Mouse (Mus musculus) stomach, embryonic 16.5 days (tissue): ENCODE measurements around the gene Pzp. TPM values are rescaled to one million over a fixed set of nuclear protein-coding genes. Genes with fewer than 3 reads are reported as not detected.

Experiments used
- ATAC-seq: fragments of 200-750 bp; cut with Nextera tagmentation; 2 replicates; pipeline ENCODE4 v1.8.0; 2017; ENCODE audit warnings: moderate number of reproducible peaks, moderate TSS enrichment; ENCODE audit not compliant: insufficient read depth, low FRiP score
- H3K27ac ChIP-seq: fragments of 300-500 bp; sonication (generic); 2 replicates; pipeline ENCODE4 v1.5.1; 2014; ENCODE audit warnings: low read length
- H3K27me3 ChIP-seq: fragments of 300-500 bp; sonication (generic); 2 replicates; pipeline ENCODE4 v1.6.1; 2014; ENCODE audit warnings: low read length, control low read depth, mixed read lengths; ENCODE audit not compliant: control insufficient read depth, insufficient read depth
- H3K36me3 ChIP-seq: fragments of 300-500 bp; sonication (generic); 2 replicates; pipeline ENCODE4 v1.6.1; 2014; ENCODE audit warnings: low read length; ENCODE audit not compliant: control insufficient read depth, insufficient read depth
- H3K4me1 ChIP-seq: fragments of 300-500 bp; sonication (generic); 2 replicates; pipeline ENCODE4 v1.6.1; 2014; ENCODE audit warnings: low read length, control low read depth, mixed read lengths; ENCODE audit not compliant: control insufficient read depth, insufficient read depth
- H3K4me2 ChIP-seq: fragments of 300-500 bp; sonication (generic); 2 replicates; pipeline ENCODE4 v1.6.1; 2014; ENCODE audit warnings: low read depth, low read length, mixed read lengths
- H3K4me3 ChIP-seq: fragments of 300-500 bp; sonication (generic); replicated peaks from 2 replicates; pipeline ENCODE4 v1.5.1; 2014; ENCODE audit warnings: mild to moderate bottlenecking, low read length
- H3K9ac ChIP-seq: fragments of 300-500 bp; sonication (generic); 2 replicates; pipeline ENCODE4 v1.6.1; 2014; ENCODE audit warnings: low read length
- H3K9me3 ChIP-seq: fragments of 300-500 bp; sonication (generic); replicated peaks from 2 replicates; pipeline ENCODE4 v1.6.1; 2016; ENCODE audit warnings: low read length, control low read depth; ENCODE audit not compliant: control insufficient read depth
- WGBS: fragments of 180-500 bp; shearing (Covaris S2); extraction: QIAGEN DNeasy Blood & Tissue Kit; methylation state at CpG from one replicate; pipeline ENCODE4 v1.1.7; 2014; 5-methylcytosine and 5-hydroxymethylcytosine counted together
- polyA plus RNA-seq: library from polyadenylated mRNA; unstranded; fragments of >200 nt; fragmentation: Nextera tagmentation; extraction: Ambion mirVana; gene quantifications from 2 replicates; pipeline ENCODE4 v1.2.1, GENCODE M21; 2015

Gene Pzp
- polyA plus RNA-seq, 1 experiment from 2014 or later: 15.0 TPM

DNA sequence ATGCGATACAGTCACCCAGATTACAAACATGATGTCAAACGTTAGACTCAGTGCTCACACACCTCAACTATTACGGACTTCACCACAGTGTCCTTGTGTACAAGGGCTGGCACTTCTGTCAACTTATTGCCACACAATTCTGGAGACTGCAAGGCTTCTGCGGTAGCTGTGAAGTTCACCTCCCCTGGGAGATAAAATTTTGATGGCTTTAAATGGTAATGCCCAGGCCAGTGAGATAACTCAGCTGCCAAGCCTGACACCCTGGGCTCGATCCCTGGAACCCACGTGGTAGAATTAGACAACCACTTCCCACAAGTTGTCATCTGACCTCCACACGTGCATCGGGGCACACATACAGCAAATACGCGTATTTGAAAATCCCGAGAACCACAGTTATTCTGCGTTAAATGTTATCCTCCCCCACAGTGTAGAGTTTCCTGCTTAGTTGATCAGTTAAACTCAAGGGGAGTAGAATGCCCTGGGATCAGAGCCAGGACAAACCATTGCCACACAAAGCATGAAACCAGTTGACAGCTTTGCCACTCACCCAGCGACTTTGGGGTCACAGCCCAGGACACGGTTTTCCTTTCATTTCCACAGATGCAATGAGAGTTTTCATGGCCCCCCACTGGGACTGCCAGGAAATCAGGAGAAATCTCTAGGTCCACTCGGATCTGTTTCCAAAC is 31.7 kb downstream of the Pzp start:
- Histone ChIP-seq H3K4me3 (no peak overlapping the region), H3K9ac (no peak overlapping the region), H3K27ac (no peak overlapping the region), H3K36me3 (no peaks in the 10 kb centered on the region), H3K4me2 (no peak overlapping the region), H3K4me1 (no peaks in the 10 kb centered on the region), H3K27me3 (no peaks in the 10 kb centered on the region), H3K9me3 (no peaks in the 10 kb centered on the region)
- no peak for ATAC-seq
- 70% methylated on average over 15 of the region's 15 CpGs for WGBS

DNA sequence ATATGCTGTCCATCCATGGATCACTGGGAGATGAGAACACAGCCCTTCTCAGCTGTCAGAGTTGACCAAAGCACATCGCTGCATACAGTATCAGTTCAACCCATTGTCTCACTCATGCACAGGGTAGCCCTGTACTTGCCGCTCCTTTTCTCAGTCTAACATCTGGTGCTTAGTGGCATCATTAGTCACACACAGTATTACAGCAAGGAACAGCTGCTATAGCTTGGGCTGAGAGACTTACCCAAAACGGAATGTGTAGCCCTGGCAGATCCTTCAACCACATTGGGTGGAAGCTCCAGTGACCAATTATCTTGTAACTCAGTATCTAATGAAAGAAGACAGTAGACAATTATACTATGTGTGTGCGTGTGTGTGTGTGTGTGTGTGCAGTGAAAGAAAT is 34.6 kb downstream of the Pzp start:
- Histone ChIP-seq H3K4me1 (no peaks in the 10 kb centered on the region), H3K9me3 (no peaks in the 10 kb centered on the region), H3K4me3 (no peak overlapping the region), H3K4me2 (no peak overlapping the region), H3K27ac (no peak overlapping the region), H3K36me3 (no peaks in the 10 kb centered on the region), H3K9ac (no peak overlapping the region), H3K27me3 (no peaks in the 10 kb centered on the region)
- WGBS: 77% methylated on average over 4 of the region's 4 CpGs
- ATAC-seq: no peak

DNA sequence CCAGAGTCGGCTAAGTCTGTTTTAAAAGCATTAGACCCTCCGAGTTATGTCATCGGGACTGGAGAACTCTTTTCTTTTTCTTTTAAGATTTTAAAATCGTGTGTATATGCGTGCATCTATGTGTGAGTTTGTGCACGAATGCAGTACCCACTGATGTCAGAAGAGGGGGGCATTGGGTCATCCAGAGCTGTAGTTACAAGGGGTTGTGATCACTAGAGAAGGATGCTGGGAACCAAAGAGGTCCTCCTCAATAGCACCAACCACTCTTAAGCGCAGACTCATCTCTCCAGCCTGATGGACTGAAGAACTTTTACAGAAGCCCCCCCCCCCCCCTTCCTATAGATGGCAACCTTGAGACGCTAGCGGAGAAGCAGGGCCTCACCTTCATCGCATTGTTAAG is 36.4 kb downstream of the Pzp start:
- no peaks in the 10 kb centered on the region for H3K4me1 ChIP-seq
- ATAC-seq: no peak
- no peak overlapping the region for H3K4me3 ChIP-seq
- H3K9ac ChIP-seq: no peak overlapping the region
- H3K4me2 ChIP-seq: no peak overlapping the region
- WGBS: 96% methylated on average over 10 of the region's 10 CpGs
- no peaks in the 10 kb centered on the region for H3K27me3 ChIP-seq
- H3K27ac ChIP-seq: no peak overlapping the region
- H3K36me3 ChIP-seq: no peaks in the 10 kb centered on the region
- H3K9me3 ChIP-seq: no peaks in the 10 kb centered on the region

DNA sequence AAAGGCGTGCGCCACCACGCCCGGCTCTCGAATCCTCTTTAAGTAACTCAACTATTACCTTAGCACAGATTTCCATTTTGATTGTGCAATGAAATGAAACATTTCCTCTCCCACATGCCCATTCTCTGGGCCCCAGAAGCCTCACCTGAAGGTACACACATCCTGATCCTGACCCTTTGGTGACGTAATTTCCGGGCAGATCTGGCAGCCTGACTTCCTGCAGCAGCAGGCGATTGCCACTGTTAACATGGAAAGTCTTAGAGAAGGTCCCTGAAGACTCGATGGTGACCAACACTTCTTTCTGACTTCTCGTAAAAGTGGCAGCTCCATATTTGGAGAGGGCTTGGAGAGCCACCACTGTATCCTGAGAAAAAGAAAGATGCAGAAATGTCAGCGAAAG is 38.8 kb downstream of the Pzp start:
- no peak for ATAC-seq
- no peaks in the 10 kb centered on the region for H3K36me3 ChIP-seq
- H3K27ac ChIP-seq: no peak overlapping the region
- no peak overlapping the region for H3K4me2 ChIP-seq
- no peaks in the 10 kb centered on the region for H3K9me3 ChIP-seq
- H3K27me3 ChIP-seq: no peaks in the 10 kb centered on the region
- H3K4me3 ChIP-seq: no peak overlapping the region
- H3K9ac ChIP-seq: no peak overlapping the region
- no peaks in the 10 kb centered on the region for H3K4me1 ChIP-seq
- WGBS: 89% methylated on average over 11 of the region's 11 CpGs

DNA sequence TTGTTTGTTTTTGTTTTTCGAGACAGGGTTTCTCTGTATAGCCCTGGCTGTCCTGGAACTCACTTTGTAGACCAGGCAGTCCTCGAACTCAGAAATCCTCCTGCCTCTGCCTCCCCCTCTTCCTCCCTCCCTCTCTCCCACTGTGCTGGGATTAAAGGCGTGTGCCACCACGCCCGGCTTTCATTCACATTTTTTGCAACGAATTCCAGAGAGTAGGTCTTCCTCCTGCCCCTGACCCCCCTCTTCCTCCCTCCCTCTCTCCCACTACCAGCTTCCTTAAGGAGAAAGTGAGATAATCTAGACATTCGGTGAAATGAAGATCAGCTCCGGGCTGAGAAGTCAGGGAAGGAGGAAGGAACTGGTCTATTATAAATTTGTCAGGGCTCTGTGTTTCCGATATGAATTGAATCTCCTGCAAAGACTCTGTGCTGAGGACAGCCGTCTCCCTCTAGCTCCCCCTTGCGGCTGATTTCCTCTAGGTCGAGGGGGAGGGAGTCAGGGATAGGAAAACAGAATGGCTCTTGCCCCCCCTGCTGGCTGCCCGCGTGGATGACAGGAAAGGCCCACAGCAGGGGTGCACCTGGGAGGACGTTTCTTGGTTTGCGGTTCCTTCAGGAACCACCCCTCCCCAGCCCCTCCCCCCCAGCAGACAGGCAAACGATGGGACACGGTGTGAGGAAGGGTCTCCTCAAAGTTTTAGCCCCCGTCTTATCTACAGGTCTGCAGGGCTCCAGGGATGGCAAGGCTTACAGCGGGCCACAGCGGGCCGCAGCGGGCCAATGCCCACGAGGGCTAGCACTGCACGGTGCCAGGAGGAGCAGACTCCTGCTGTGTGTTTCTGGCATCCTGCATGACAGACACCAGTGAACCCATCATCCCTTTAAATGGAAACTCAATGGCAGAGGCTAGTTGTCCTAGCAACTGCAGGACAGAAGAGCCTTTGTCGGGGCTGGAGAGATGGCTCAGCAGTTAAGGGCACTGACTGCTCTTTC is 46.8 kb downstream of the Pzp start:
- peak overlapping the region; percentile 6; the same call in 1 of the 2 replicates for H3K9ac ChIP-seq
- H3K36me3 ChIP-seq: no peaks in the 10 kb centered on the region
- no peaks in the 10 kb centered on the region for H3K27me3 ChIP-seq
- no peaks in the 10 kb centered on the region for H3K4me1 ChIP-seq
- no peak overlapping the region for H3K27ac ChIP-seq
- H3K4me2 ChIP-seq: peak overlapping the region; percentile 49
- ATAC-seq: peak; percentile 90
- no peaks in the 10 kb centered on the region for H3K9me3 ChIP-seq
- H3K4me3 ChIP-seq: peak overlapping the region; percentile 24
- 19% methylated on average over 26 of the region's 26 CpGs for WGBS

DNA sequence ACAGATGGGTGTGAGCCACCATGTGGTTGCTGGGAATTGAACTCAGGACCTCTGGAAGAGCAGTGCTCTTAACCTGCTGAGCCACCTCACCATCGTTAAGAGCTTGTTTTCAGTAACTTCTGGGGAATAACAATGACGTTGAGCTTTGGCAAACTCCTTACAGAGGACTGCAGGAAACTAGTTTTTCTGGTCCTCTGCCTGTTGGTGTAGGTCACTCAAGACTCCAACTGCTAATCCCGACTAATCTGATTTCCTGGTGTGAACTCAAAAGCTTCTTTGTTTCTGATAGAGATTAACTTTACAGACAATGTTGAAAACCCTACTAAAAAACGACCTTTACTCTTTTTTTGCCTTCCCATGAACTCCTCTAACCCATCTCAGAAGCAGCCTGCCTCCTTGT is 49.0 kb downstream of the Pzp start:
- Histone ChIP-seq H3K36me3 (no peaks in the 10 kb centered on the region), H3K27ac (peak overlapping the region; percentile 21), H3K9ac (no peak overlapping the region), H3K9me3 (no peaks in the 10 kb centered on the region), H3K4me1 (no peaks in the 10 kb centered on the region), H3K27me3 (no peaks in the 10 kb centered on the region), H3K4me3 (no peak overlapping the region), H3K4me2 (no peak overlapping the region)
- no peak for ATAC-seq
- WGBS: 21% methylated on average over 4 of the region's 4 CpGs

DNA sequence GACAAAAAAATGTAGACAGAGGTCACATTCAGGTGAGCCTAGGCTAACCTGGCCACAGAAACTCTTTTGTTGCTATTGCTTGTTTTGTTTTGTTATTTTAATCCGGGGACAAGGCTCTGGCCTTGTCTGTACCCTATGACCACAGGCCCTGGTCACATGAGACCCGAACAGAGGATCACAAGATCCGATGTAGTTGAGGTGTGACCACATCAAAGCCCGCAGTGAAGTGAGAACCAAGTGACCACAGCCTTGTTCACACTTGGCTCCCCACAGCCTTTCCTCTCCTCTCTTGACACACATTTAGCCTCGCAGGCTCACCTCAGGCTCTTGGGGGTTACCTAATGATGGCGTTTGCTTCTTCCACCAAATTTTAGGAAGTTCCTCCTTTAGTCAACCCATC is 52.4 kb downstream of the Pzp start:
- H3K4me1 ChIP-seq: no peaks in the 10 kb centered on the region
- H3K27me3 ChIP-seq: no peaks in the 10 kb centered on the region
- no peak for ATAC-seq
- no peak overlapping the region for H3K27ac ChIP-seq
- H3K9me3 ChIP-seq: no peaks in the 10 kb centered on the region
- no peak overlapping the region for H3K4me2 ChIP-seq
- no peak overlapping the region for H3K4me3 ChIP-seq
- no peaks in the 10 kb centered on the region for H3K36me3 ChIP-seq
- WGBS: 82% methylated on average over 6 of the region's 6 CpGs
- H3K9ac ChIP-seq: no peak overlapping the region

DNA sequence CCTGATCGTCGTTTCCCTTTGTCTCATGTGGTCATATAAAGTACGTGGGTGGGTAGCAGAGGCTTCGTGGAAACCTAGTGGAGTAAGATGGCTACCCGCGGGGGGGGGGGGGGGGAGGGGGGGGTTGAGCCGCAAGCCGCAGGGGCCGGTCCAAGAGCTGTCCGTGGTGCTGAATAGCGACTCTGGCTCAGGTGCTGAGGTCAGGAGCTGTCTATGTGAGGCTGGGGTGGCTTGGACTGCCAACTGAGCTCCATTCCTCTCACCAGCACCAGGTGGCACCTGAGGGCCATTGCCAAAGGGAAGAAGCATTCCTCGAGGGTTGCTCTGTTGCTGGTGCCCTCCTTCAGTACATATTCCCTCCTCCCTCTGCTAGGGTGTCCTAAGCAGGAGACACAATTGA is 57.1 kb downstream of the Pzp start:
- WGBS: 6% methylated on average over 12 of the region's 12 CpGs
- Histone ChIP-seq H3K27ac (no peak overlapping the region), H3K9me3 (no peaks in the 10 kb centered on the region), H3K36me3 (no peaks in the 10 kb centered on the region), H3K9ac (no peak overlapping the region), H3K4me1 (no peaks in the 10 kb centered on the region), H3K4me2 (no peak overlapping the region), H3K27me3 (no peaks in the 10 kb centered on the region), H3K4me3 (no peak overlapping the region)
- ATAC-seq: no peak

DNA sequence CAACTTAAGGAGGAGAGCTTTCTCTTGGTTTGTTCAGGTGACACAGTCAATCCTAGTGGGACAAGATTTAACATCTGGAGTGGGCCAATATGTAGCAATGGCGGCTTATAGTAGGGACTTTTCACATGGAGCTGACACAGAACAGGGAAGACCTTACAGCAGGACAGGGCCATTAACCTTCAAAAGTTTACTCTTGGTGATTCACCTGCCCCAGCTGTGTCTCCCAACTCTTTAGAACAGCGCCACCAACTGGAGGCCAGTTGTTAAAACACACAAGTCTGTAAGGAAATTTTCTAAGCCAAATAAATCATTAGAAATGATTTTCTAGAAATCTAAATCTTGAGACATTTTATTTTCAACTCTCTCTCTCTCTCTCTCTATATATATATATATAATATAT is 59.2 kb downstream of the Pzp start:
- ATAC-seq: no peak
- Histone ChIP-seq H3K9ac (no peak overlapping the region), H3K4me1 (no peaks in the 10 kb centered on the region), H3K36me3 (no peaks in the 10 kb centered on the region), H3K27me3 (no peaks in the 10 kb centered on the region), H3K4me2 (no peak overlapping the region), H3K4me3 (no peak overlapping the region), H3K9me3 (no peaks in the 10 kb centered on the region), H3K27ac (no peak overlapping the region)
- WGBS: 54% methylated on average over 2 of the region's 2 CpGs
